Mouse (Mus musculus) heart, embryonic 15.5 days (tissue): Measurements from ENCODE around the gene Tmem132e. TPM values are rescaled to one million over a fixed set of nuclear protein-coding genes. Genes with fewer than 3 reads are reported as not detected.

ENCODE experiments used
- ATAC-seq: fragments of 200-750 bp; cut with Nextera tagmentation; replicated peaks from 2 replicates; pipeline ENCODE4 v1.8.0; 2017; ENCODE audit warnings: low read depth, moderate TSS enrichment; ENCODE audit not compliant: insufficient number of reproducible peaks, insufficient read depth, low FRiP score
- H3K27ac ChIP-seq: fragments of 300-500 bp; sonication (generic); 2 replicates; pipeline ENCODE4 v1.5.1; 2015; ENCODE audit warnings: mild to moderate bottlenecking, inconsistent platforms
- H3K27me3 ChIP-seq: fragments of 300-500 bp; sonication (generic); 2 replicates; pipeline ENCODE4 v1.6.1; 2015; ENCODE audit warnings: inconsistent platforms
- H3K36me3 ChIP-seq: fragments of 300-500 bp; sonication (generic); 2 replicates; pipeline ENCODE4 v1.6.1; 2015; ENCODE audit warnings: mild to moderate bottlenecking, inconsistent platforms
- H3K4me1 ChIP-seq: fragments of 300-500 bp; sonication (generic); replicated peaks from 2 replicates; pipeline ENCODE4 v1.6.1; 2015; ENCODE audit warnings: inconsistent platforms
- H3K4me2 ChIP-seq: fragments of 300-500 bp; sonication (generic); 2 replicates; pipeline ENCODE4 v1.6.1; 2015; ENCODE audit warnings: inconsistent platforms, mild to moderate bottlenecking, moderate library complexity
- H3K4me3 ChIP-seq: fragments of 300-500 bp; sonication (generic); 2 replicates; pipeline ENCODE4 v1.5.1; 2015; ENCODE audit warnings: mild to moderate bottlenecking, inconsistent platforms
- H3K9ac ChIP-seq: fragments of 300-500 bp; sonication (generic); 2 replicates; pipeline ENCODE4 v1.6.1; 2015; ENCODE audit warnings: mild to moderate bottlenecking, inconsistent platforms
- H3K9me3 ChIP-seq: fragments of 300-500 bp; sonication (generic); replicated peaks from 2 replicates; pipeline ENCODE4 v1.6.1; 2016; ENCODE audit warnings: inconsistent platforms
- WGBS: fragments of 180-500 bp; shearing (Covaris S2); methylation state at CpG from one replicate; pipeline ENCODE4 v1.1.7; 2015; ENCODE audit warnings: mixed read lengths; 5-methylcytosine and 5-hydroxymethylcytosine counted together
- polyA plus RNA-seq: library from polyadenylated mRNA; unstranded; fragments of >200 nt; fragmentation: Nextera tagmentation; extraction: Ambion mirVana; gene quantifications from 2 replicates; pipeline ENCODE4 v1.2.1, GENCODE M21; 2015

Gene Tmem132e
- polyA plus RNA-seq, 1 experiment from 2014 or later: 0.06 TPM

GRCm38 (mm10) chr11:82480941-82481340 is 92.2 kb downstream of the Tmem132e start:
- H3K4me3 ChIP-seq: no peak overlapping the region
- H3K4me1 ChIP-seq: no peaks in the 10 kb centered on the region
- no peaks in the 10 kb centered on the region; the same call in 1 of the 2 replicates for H3K27me3 ChIP-seq
- no peak overlapping the region for H3K9ac ChIP-seq
- no peaks in the 10 kb centered on the region for H3K9me3 ChIP-seq
- 62% methylated on average over 3 of the region's 3 CpGs for WGBS
- no peak overlapping the region for H3K27ac ChIP-seq
- H3K4me2 ChIP-seq: no peak overlapping the region
- no peak for ATAC-seq
- no peaks in the 10 kb centered on the region for H3K36me3 ChIP-seq

GRCm38 (mm10) chr11:82487359-82488086 is 98.8 kb downstream of the Tmem132e start:
- ATAC-seq: no peak
- no peak overlapping the region for H3K4me3 ChIP-seq
- H3K36me3 ChIP-seq: no peaks in the 10 kb centered on the region
- no peaks in the 10 kb centered on the region for H3K4me1 ChIP-seq
- no peaks in the 10 kb centered on the region for H3K9me3 ChIP-seq
- H3K27me3 ChIP-seq: no peaks in the 10 kb centered on the region
- no peak overlapping the region for H3K4me2 ChIP-seq
- no peak overlapping the region for H3K27ac ChIP-seq
- H3K9ac ChIP-seq: no peak overlapping the region
- WGBS: 52% methylated on average over 8 of the region's 8 CpGs

GRCm38 (mm10) chr11:82490896-82491295 is 102.2 kb downstream of the Tmem132e start:
- no peak overlapping the region for H3K27ac ChIP-seq
- H3K9me3 ChIP-seq: no peaks in the 10 kb centered on the region
- H3K4me2 ChIP-seq: no peak overlapping the region
- H3K36me3 ChIP-seq: no peaks in the 10 kb centered on the region
- H3K27me3 ChIP-seq: no peaks in the 10 kb centered on the region
- no peaks in the 10 kb centered on the region for H3K4me1 ChIP-seq
- ATAC-seq: no peak
- WGBS: 61% methylated on average over 3 of the region's 3 CpGs
- H3K9ac ChIP-seq: no peak overlapping the region
- no peak overlapping the region for H3K4me3 ChIP-seq

Other genes starting within 250 kb of the Tmem132e start
- not detected in 2 replicates for gene Ccl1, start 83.2 kb upstream of the Tmem132e start, polyA plus RNA-seq